Mouse (Mus musculus) heart, adult 11 months (tissue): ENCODE results near the gene Diablo.
A peak's percentile ranks its signal among the peaks of the same experiment; 100 is the strongest.

Experiments used
- DNase-seq: peaks from one replicate; pipeline ENCODE4 v3.0.0; 2022

Diablo gene

DNA sequence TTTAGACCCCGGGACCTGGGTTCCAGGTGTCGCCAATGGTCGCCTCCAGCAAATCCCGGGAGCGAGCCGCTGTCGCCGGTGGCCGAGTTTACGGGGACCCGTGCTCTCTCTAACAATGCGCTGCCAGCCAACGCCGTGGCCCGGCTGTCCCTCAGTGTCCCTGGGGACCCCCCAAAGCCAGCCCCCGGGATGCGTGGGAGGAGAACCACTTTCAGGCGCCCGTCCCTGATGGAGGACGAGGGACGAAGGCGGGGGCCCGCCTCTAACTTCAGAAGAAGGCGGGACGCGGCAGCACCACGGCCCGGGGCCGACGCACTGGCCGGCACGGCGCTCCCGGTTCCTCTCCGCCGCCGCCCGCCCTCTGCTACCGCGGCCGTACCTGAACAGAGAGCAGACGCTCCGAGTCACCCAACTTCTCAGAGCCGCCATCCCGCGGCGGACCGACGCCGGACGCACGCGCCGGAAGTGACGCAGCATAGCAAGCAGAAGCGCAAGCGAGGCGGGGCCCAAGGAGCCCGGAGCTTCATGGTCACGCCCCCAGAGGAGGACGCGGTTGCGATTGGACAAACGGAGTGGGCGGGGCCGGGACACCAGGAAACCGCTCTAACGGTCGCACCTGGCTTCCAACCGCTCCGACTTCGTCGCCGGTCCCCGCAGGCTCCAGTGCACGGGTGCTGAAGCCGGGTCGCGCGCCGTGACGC lies at the start of gene Diablo:
Gene Diablo (minus strand): TSS at position 485 of the 701 bp plus-strand sequence.
- peak; percentile 100 for DNase-seq

DNA sequence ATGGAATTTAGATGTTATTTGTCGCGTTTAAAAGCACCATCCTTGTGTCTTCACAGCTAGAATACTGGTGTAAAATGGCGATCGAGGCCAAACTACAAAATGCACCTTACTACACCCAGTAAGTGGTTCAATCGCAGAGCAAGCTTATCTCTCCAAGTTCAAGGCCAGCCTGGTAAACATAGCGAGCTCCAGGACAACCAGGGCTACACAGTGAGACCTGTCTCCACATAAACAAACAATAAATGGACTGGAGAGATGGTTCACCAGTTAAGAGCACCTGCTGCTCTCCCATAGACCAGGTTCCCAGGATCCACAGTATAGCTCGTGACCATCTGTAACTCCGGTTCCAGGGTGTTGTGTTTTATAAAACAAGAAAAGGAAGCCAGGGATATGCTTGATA lies 49.4 kb upstream of the Diablo start:
- DNase-seq, result no peak

DNA sequence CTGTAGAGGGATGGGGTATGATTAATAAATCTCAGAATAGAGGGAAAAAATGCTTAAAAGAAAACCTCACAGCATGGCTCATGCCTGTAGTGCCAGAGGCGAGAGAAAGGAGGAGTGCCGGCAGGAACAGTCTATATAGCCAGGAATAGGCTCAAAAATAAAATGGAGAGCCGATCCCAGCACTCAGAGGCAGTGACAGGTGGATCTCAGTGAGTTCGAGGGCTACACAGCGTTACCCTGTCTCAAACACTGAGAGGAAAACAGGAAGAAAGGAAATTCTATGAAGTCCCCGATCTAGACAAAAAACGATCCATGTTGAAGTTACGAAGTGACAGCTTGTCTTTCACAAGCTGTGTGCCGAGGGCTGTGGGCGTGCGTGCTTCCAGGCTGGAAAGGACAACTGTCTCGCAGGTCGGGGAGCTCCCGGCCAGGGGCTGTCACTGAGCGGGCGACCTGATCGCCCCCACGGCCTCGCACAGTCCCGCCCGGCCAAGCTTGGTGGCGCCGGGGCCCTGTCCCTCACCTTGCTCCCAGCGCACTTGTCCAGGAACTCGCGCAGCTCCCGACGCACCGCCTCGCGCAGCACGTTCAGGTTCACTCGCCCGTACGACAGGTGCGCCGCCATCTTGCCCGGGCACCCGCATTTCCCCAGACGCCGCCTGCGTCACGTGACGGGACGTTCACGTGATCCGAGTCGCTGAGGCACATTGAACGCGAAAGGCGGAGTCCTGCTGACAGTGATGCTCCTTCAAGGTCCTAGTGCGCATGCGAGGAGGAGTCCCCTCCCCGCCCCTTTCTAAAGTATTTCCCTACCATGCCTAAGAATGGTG lies 48.6 kb upstream of the Diablo start, which contains the start of gene Vps33a:
Gene Vps33a (minus strand): TSS at position 682 of the 830 bp plus-strand sequence.
- DNase-seq, result peak; percentile 100

DNA sequence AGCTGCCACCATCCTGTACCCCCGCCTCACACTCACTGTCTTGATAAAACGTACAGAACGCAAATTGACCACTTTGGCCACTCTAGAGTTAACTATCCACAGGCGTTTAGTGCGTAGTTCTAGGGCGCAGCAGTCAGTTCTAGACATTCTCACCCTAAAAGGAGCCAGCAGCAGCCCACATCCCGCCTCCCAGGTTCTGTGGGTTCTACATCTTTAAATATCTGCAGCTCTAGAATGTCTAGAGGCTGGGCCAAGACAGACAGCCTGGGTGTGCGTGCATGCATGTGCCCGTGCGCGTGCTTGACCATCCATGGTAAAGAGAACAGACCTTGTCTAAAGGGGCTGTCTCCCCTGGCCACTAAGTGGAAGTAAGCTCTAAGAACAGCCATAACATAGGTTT lies 37.2 kb upstream of the Diablo start:
- peak; percentile 23 for DNase-seq

DNA sequence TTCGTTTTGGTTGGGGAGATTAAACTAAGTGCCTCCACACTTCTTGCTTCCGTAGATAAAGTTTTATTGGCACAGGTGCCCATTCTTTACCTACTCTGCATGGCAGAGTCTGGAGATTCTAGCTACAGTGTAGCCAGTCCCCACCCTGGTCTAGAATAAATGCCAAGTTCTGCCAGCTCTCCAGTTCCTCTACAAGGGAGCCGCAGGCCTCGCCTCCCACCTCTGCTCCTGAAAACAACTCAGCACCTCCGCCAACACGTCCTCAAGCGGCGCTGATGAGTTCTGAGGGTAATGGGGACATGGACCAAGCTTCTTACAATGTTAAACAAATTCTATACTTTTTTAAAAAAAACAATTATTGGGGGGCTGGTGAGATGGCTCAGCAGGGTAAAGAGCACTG lies 35.6 kb upstream of the Diablo start:
- DNase-seq, result peak; percentile 34

DNA sequence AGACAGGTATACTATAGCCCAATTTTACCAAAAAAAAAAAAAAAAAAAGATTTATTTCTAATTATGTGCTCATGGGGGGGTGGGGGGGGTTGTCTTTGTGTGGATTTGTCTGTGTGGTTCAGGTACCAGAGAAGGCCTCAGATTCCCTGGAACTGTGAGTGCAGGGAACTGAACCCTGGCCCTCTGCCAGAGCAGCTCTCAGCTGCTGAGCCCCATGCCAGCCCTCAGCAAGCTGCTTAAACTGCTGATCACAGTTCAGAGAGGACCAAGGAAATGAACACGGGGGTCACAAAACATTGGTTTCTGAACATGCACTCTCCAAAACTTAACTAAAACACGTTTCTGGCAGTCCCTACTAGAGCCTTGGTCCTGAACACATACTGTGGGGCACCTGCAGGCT lies 32.5 kb upstream of the Diablo start:
- DNase-seq, result peak; percentile 92

DNA sequence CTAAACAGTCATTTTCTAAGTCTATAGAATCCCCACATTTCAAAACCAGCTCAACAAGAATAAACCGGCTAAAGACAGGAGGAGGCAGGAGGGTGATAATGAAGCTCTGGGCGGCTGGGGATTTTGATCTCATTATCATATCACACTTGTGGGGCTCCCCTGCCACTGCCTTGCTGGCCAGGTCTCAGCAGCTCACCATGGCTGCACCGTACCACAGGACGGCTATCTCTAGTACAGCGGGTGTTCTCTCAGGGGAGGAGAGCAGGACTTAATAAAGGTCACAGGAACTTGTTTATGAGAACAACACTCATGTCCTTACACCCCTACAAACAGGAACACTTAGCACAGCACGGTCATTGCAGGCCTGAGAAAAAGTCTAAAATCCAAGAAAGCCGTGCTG lies 31.7 kb upstream of the Diablo start:
- DNase-seq, result peak; percentile 85

DNA sequence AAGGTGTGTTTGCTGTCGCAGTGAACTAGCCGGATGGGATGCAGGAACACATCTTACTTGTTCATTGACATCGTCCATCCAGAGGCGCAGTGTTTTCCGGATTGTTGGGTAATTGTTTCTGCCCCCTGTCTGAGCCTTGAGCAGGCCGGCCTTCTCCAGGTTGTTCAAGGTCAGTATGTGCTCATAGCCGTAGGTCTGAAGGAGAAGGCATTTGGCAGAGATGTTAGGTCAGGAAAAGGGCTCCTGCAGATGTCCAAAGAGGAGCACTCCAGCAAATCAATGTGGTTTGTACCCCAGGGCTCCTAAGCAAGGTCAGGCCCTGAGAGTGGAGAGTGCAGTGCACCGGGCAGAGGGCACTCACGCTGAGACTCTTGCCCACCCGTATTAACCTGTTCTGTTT lies 9.8 kb upstream of the Diablo start:
- DNase-seq, result peak; percentile 75

DNA sequence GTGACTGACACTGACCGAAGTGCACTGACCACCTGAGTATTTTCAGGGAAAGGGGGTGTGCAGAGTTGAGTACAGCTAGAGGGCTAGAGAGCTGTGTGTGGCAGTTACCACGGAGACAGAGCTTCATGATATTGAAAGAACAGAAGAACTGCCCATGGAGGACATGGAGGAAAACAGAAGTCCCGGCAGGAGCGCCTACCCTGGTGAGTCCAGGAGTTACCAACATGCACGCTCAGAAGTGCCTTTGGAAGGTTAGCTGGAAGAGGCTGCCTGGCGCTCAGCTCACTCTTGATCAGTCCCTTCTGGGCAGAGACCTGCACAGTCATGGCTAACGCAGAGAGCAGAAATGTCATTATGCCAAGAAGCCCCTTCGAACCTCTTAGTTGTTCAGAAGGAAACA lies 6.1 kb upstream of the Diablo start:
- DNase-seq, result peak; percentile 79

DNA sequence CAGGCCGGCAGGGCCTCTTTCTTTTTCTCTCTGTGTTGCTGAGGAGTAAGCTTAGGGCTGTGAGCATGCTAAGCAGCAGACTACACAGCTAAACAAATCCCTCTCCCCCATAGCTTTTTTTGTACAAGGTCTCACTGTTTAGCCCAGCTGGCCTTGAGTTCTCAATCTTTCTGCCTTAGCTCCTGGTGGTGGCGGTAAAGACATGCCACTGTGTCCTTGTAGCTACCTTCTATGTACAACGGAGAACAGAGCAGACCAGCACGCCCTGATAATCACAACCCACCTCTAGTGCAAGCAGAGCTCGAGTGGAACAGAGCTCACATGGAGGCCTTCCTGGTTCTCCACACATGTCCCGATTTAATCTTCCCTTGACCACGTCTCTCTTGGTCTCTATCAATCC lies 4.7 kb upstream of the Diablo start:
- peak; percentile 84 for DNase-seq

DNA sequence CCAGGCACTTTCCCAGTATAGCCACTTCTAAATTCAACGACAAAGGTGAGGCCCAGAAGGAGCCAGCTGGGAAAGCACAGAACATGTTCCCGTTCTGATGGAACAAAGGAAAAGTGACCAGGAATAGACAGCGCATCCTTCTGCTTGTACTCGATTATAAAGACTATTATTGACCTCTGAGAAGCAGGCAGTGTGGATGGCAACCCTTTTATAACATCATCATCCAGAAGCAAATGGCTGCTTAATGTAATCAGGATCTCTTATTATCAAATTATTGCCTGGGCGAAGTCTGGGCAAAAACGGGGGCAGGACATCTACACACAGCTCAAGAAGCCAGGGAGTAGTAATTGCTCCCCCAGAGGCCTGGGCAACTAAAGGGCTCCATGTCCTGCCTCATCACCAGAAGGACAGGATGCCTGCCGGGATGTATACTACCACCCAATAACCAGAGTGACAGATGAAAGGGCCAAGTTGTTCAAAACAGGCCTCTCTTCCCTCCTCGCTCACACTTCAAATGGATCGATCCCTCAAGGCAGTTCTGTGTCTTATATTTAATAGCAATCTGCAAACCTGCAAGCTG lies 2.0 kb upstream of the Diablo start:
- peak; percentile 71 for DNase-seq

DNA sequence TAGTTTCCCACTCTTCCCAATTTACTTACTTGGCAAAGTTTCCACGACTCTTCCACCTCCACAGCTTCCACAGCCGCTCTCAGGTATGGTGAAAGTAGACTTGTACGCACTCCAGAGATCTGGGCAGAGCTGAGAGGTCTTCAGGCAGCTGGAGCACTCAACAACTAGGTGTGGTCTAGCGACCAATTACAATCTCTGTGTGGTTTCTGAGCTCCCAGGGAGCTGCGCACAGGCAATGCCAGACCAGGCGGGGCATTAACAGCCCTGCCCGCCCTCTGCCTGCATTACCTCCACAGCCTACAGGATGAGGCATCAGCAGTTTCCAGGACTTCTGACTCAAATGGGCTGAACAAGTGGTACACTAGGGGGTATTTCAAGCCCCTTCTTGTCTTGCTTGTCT lies 1.3 kb upstream of the Diablo start, which contains the start of gene Gm49027:
Gene Gm49027 (minus strand): TSS at position 208 of the 400 bp plus-strand sequence.
- DNase-seq, result peak; percentile 85

DNA sequence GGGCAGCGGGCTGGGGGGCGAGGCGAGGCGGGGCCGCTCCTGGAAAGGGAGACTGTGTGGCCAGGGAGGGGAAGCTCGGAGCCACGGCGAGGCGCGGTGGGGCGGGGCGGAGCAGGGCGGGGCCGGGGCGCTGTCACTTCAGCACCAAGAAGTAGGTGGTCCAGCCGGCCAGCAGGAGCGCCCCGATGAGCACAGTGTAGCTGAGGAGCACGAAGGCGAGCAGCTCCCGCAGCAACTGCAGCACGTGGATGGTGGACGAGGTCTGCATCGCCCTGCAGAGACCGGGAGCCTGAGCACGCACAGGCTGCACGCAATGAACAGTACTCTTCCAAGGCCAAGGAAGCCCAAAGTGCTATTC lies 396 bp upstream of the Diablo start:
- DNase-seq, result no peak

DNA sequence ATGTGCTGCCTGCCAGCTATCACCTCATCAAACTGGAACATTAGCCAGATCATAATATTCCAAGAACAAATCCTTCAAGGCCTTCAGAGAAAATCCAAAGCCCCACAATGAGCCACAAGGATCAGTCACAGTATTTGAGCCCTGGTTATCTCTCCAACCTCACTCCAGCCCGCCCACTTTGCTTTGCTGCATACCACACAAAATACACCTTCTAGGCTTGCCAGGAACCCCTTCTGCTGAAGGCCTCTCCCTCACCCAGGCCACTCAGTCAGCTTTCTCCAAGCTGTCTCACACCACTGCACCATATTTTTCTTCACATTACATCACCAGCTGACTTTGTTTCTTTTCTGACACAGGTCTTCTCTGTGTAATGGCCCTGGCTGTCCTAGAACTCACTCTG lies 1.8 kb downstream of the Diablo start:
- DNase-seq, result peak; percentile 66

DNA sequence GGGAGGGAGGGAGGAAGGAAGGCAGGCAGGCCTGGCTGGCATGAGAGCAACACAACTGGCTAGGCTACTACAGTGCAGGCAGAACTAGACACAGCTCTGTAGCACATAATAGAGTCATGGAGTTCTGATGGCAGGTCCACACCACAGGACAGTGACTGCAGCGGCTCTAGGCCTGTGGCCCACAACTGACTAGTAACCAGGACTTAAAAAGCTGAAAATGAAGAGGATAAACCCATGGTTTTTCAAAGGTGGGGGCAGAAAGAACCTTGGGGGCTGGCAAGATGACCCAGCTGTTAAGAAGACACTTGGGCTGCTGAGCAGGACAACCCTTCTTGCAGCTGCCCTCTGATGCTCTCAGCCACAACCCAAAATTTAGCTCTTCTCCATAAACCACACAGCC lies 2.4 kb downstream of the Diablo start:
- peak; percentile 71 for DNase-seq

DNA sequence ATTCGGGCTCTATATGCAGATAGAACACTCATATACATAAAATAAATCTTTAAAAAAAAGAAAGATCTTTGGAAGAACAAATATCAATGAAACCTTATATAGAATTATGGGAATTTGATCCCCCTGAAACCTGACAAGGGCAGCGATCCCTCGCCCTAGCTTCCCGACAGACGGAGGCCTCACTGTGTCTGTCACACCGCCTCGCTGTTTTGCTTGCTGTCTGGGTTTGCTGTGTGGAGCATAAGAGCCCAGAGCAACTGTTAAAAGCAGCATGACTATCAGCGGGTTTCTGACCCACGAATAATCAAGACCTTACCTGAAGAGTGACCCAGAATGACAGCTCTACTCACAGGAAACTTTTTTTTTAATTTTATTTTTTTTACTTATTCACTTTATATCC lies 3.3 kb downstream of the Diablo start:
- DNase-seq, result peak; percentile 52

DNA sequence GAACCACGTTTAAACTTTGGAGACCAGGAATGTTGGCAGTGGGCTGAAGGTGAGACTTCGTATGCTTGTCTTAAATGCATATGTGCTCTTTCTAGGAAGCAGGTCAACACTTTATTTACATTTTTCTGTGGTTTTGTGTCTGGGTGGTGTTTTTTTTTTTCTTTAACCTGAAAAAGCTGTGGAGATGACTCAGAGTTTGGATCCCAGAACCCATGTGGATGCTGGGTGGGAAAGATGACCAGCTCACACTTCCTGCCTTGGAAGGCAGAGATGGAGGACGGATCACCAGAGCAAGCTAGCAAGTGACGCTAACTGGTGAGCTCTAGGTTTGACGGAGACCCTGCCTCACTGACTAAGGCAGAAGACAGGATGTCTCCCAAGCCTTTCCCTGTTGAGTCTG lies 9.1 kb downstream of the Diablo start:
- no peak for DNase-seq

DNA sequence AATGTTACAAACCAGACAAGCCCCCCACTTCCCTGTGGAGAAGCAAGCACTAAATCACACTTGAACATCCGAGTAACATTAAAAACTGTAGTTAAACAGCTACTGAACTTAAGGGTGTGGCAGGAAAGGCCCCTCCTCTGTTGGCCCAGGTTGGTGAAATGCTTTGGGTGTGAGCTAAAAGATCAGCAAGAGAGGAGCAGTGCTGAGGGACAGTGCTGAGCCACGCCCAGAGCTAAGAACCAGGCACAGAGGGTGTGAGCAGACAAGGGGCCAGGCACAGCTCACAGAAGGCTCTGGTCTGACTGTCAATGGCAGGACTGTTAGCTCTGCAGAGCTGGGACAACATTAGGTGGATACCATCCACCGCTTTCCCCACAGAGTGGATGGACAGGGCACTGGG lies 11.9 kb downstream of the Diablo start:
- DNase-seq, result no peak

DNA sequence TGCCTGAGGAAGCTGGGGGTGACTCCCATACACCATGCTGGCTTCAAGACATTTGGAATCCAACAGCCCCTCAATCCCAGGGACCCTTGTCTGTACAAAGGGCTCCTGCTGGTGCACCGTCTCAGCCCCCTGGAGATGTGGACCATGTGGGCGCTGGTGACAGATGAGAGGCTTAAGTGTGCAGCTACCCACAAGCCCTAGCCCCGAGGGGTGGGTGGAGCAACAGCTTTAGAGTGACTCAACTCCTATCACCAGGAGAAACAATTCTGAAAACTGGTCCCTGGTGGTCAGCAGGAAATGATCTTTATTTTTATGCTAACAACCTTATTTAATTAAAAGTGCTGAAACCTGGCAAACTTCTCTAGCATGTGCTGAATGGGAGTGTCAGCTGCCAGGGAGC lies 12.6 kb downstream of the Diablo start:
- DNase-seq, result peak; percentile 81

DNA sequence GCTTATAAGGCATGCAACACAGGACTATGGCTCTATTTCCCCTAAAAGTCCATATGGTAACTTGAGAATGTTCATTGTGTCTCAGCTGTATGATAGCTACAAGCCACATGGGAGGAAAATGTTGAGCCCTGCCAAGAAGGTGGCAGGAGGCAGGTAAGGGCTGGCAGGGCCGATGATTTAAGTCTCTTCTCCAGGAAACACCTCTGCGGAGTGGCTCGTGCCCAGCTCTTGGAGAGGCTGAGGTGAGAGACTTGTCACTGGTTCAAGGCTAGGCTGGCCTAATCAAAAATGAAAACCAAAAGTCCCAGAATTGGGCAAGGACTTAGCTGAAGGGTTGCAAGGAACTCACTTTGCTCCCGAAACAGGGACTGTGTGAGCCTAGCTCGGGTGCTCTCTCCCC lies 13.8 kb downstream of the Diablo start, which contains the start of gene B3gnt4:
Gene B3gnt4 (plus strand): TSS at position 301 of the 400 bp plus-strand sequence.
- no peak for DNase-seq

DNA sequence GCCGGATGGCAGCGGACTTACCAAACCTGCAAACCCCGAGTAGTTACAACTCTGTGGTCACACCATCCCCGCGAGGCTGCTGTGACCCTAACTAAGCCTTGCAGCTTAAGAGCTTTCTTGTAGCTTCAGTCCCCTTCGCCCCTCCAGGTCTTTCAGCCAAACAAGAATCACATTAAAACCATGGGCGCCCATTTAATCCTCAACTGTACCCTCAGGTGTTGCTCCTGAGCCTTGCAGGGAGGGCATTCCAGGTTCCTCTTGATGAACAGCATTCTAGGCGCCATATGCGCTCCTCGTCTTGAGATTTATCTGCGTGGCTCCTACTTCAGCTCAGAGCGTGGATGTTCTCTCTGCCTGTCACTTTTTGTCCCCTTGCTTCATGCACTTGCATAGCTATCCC lies 15.1 kb downstream of the Diablo start:
- DNase-seq, result no peak

DNA sequence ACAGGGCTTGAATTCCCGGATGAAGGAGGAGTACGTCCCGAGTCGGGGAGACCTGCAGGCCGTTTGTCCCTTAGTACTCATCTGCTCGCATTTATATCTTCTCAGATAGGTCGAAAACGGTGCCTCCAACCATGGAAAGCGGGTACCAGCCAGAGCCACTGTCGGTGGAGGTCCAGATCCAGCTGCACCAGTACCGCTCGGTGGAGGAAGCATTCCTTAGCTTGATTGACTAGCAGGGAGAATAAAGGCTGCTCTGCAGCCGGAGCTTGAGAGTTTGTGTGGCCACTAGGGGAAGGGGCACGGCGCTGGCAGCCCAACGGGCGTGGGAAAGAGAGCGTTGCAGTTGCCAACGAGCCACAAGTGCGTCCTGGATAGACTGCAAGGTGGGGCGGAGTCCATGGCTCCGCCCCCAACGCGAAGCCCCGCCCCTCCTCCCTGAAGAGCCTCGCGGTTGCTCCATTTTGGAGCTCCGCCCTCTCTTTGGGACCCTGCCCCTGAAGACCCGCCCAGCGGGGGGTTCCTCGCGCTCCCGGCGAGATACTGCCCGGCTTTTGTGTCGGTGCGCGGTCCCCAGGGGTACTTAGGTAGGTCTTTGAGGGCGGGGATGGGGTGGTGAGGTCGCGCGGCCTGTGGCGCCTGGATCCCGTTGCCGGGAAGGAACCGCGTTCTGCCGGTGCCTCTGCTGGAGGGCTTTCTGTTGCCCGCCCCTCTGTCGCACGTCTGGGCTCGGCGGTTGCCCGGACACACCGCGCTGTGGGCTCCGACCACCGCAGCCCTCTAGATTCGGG lies 15.8 kb downstream of the Diablo start:
- DNase-seq, result peak; percentile 97

DNA sequence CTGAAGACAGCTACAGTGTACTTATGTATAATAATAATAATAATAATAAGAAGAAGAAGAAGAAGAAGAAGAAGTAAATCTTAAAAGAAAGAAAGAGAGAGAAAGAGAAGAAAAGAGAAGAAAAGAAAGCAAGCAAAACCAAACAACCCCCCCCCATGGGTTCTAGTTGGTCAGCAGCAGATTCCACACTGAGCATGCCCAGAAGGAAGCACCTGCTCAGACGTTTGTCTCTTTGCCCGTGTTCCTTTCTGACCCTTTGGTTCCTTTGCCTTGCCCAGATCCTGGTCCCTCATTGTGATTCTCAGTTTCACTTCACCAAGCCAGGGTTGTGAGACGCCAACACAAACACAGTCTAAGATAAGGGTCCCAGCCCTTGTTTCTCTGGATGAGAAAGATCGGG lies 22.0 kb downstream of the Diablo start:
- no peak for DNase-seq
